Mouse (Mus musculus): ENCODE measurements at regions not wholly inside any gene's neighbourhood (a gene's known extent, or its start where the extent isn't known, plus 50 kb on each side); places are given as distances from the start of the nearest gene placed in this dataset.

- H3K27ac ChIP-seq (ENCODE audit: low read depth, low read length) = no peak overlapping the region
- no peak overlapping the region for H3K4me3 ChIP-seq (ENCODE audit: low read depth, low read length)
- DNase-seq (ENCODE audit: low spot score) = peak; percentile 1
- H3K4me2 ChIP-seq (replicated peaks; ENCODE audit: low read depth, low read length) = no peak overlapping the region
- H3K27me3 ChIP-seq (ENCODE audit: control insufficient read depth, insufficient read depth, low read length) = no peaks in the 10 kb centered on the region
- WGBS = 40% methylated on average over 1 of the region's 1 CpGs
- no peak overlapping the region for H3K9ac ChIP-seq (ENCODE audit: low read depth, low read length)
- no peaks in the 10 kb centered on the region for H3K4me1 ChIP-seq (replicated peaks; ENCODE audit: control insufficient read depth, insufficient read depth, low read length)
- H3K9me3 ChIP-seq (ENCODE audit: control insufficient read depth, low read length) = no peaks in the 10 kb centered on the region
- ATAC-seq (ENCODE audit: low FRiP score) = 0 out of 2 replicates have a peak, but pooled peaks have one; percentile 35
- H3K36me3 ChIP-seq (ENCODE audit: control insufficient read depth, insufficient read depth, low read length) = no peaks in the 10 kb centered on the region
Observed at GRCm38 (mm10) chr3:132510240-132510639, 119.4 kb upstream of the Gimd1 start.

GRCm38 (mm10) chr3:132512526-132513102, 117.0 kb upstream of the Gimd1 start:
- no peak for DNase-seq (ENCODE audit: low spot score)
- ATAC-seq (ENCODE audit: low FRiP score) = no peak

GRCm38 (mm10) chr3:132533323-132533904, 96.2 kb upstream of the Gimd1 start:
- Histone ChIP-seq H3K9ac (ENCODE audit: low read depth, low read length) (no peak overlapping the region), H3K4me2 (replicated peaks; ENCODE audit: low read depth, low read length) (no peak overlapping the region), H3K9me3 (ENCODE audit: control insufficient read depth, low read length) (no peaks in the 10 kb centered on the region), H3K4me3 (ENCODE audit: low read depth, low read length) (no peak overlapping the region), H3K4me1 (replicated peaks; ENCODE audit: control insufficient read depth, insufficient read depth, low read length) (no peaks in the 10 kb centered on the region), H3K27ac (ENCODE audit: low read depth, low read length) (no peak overlapping the region), H3K27me3 (ENCODE audit: control insufficient read depth, insufficient read depth, low read length) (no peaks in the 10 kb centered on the region), H3K36me3 (ENCODE audit: control insufficient read depth, insufficient read depth, low read length) (no peaks in the 10 kb centered on the region)
- WGBS = 68% methylated on average over 4 of the region's 4 CpGs
- no peak for ATAC-seq (ENCODE audit: low FRiP score)
- DNase-seq (ENCODE audit: low spot score) = no peak

More at GRCm38 (mm10) chr3:132512526-132513102, 117.0 kb upstream of the Gimd1 start:
- Histone ChIP-seq H3K4me1 (replicated peaks; ENCODE audit: control insufficient read depth, insufficient read depth, low read length) (no peaks in the 10 kb centered on the region), H3K9me3 (ENCODE audit: control insufficient read depth, low read length) (no peaks in the 10 kb centered on the region), H3K9ac (ENCODE audit: low read depth, low read length) (no peak overlapping the region), H3K36me3 (ENCODE audit: control insufficient read depth, insufficient read depth, low read length) (no peaks in the 10 kb centered on the region), H3K27me3 (ENCODE audit: control insufficient read depth, insufficient read depth, low read length) (no peaks in the 10 kb centered on the region), H3K27ac (ENCODE audit: low read depth, low read length) (no peak overlapping the region), H3K4me2 (replicated peaks; ENCODE audit: low read depth, low read length) (no peak overlapping the region), H3K4me3 (ENCODE audit: low read depth, low read length) (no peak overlapping the region)
- WGBS = 87% methylated on average over 8 of the region's 8 CpGs

GRCm38 (mm10) chr3:132539780-132540658, 89.6 kb upstream of the Gimd1 start:
- ATAC-seq (ENCODE audit: low FRiP score) (no peak), DNase-seq (ENCODE audit: low spot score) (no peak)
- 92% methylated on average over 9 of the region's 9 CpGs for WGBS
- Histone ChIP-seq H3K36me3 (ENCODE audit: control insufficient read depth, insufficient read depth, low read length) (no peaks in the 10 kb centered on the region), H3K4me3 (ENCODE audit: low read depth, low read length) (no peak overlapping the region), H3K9ac (ENCODE audit: low read depth, low read length) (no peak overlapping the region), H3K27ac (ENCODE audit: low read depth, low read length) (no peak overlapping the region), H3K4me2 (replicated peaks; ENCODE audit: low read depth, low read length) (no peak overlapping the region), H3K27me3 (ENCODE audit: control insufficient read depth, insufficient read depth, low read length) (no peaks in the 10 kb centered on the region), H3K4me1 (replicated peaks; ENCODE audit: control insufficient read depth, insufficient read depth, low read length) (no peaks in the 10 kb centered on the region), H3K9me3 (ENCODE audit: control insufficient read depth, low read length) (no peaks in the 10 kb centered on the region)

- no peak for ATAC-seq (ENCODE audit: low FRiP score)
Observed at GRCm38 (mm10) chr3:132551238-132551808, 78.3 kb upstream of the Gimd1 start.

GRCm38 (mm10) chr3:132565755-132566154, 63.9 kb upstream of the Gimd1 start:
- no peak overlapping the region for H3K4me2 ChIP-seq (replicated peaks; ENCODE audit: low read depth, low read length)
- ATAC-seq (ENCODE audit: low FRiP score) (no peak), DNase-seq (ENCODE audit: low spot score) (no peak)
- no peaks in the 10 kb centered on the region for H3K4me1 ChIP-seq (replicated peaks; ENCODE audit: control insufficient read depth, insufficient read depth, low read length)
- H3K9me3 ChIP-seq (ENCODE audit: control insufficient read depth, low read length) = no peaks in the 10 kb centered on the region
- H3K36me3 ChIP-seq (ENCODE audit: control insufficient read depth, insufficient read depth, low read length) = no peaks in the 10 kb centered on the region
- WGBS = 97% methylated on average over 2 of the region's 2 CpGs
- no peak overlapping the region for H3K27ac ChIP-seq (ENCODE audit: low read depth, low read length)
- H3K27me3 ChIP-seq (ENCODE audit: control insufficient read depth, insufficient read depth, low read length) = no peaks in the 10 kb centered on the region
- no peak overlapping the region for H3K4me3 ChIP-seq (ENCODE audit: low read depth, low read length)
- no peak overlapping the region for H3K9ac ChIP-seq (ENCODE audit: low read depth, low read length)

More at GRCm38 (mm10) chr3:132551238-132551808, 78.3 kb upstream of the Gimd1 start:
- no peaks in the 10 kb centered on the region for H3K27me3 ChIP-seq (ENCODE audit: control insufficient read depth, insufficient read depth, low read length)
- no peaks in the 10 kb centered on the region for H3K36me3 ChIP-seq (ENCODE audit: control insufficient read depth, insufficient read depth, low read length)
- no peak for DNase-seq (ENCODE audit: low spot score)
- no peak overlapping the region for H3K4me3 ChIP-seq (ENCODE audit: low read depth, low read length)
- H3K4me1 ChIP-seq (replicated peaks; ENCODE audit: control insufficient read depth, insufficient read depth, low read length) = no peaks in the 10 kb centered on the region
- no peak overlapping the region for H3K4me2 ChIP-seq (replicated peaks; ENCODE audit: low read depth, low read length)
- no peak overlapping the region for H3K9ac ChIP-seq (ENCODE audit: low read depth, low read length)
- WGBS = 88% methylated on average over 6 of the region's 6 CpGs
- H3K9me3 ChIP-seq (ENCODE audit: control insufficient read depth, low read length) = no peaks in the 10 kb centered on the region
- H3K27ac ChIP-seq (ENCODE audit: low read depth, low read length) = no peak overlapping the region

GRCm38 (mm10) chr3:132566301-132566700, 63.3 kb upstream of the Gimd1 start:
- ATAC-seq (ENCODE audit: low FRiP score) (no peak), DNase-seq (ENCODE audit: low spot score) (no peak)
- H3K9ac ChIP-seq (ENCODE audit: low read depth, low read length) = no peak overlapping the region
- H3K4me3 ChIP-seq (ENCODE audit: low read depth, low read length) = no peak overlapping the region
- H3K27ac ChIP-seq (ENCODE audit: low read depth, low read length) = no peak overlapping the region
- H3K27me3 ChIP-seq (ENCODE audit: control insufficient read depth, insufficient read depth, low read length) = no peaks in the 10 kb centered on the region
- WGBS = 69% methylated on average over 7 of the region's 7 CpGs
- H3K4me1 ChIP-seq (replicated peaks; ENCODE audit: control insufficient read depth, insufficient read depth, low read length) = no peaks in the 10 kb centered on the region
- no peaks in the 10 kb centered on the region for H3K36me3 ChIP-seq (ENCODE audit: control insufficient read depth, insufficient read depth, low read length)
- no peaks in the 10 kb centered on the region for H3K9me3 ChIP-seq (ENCODE audit: control insufficient read depth, low read length)
- no peak overlapping the region for H3K4me2 ChIP-seq (replicated peaks; ENCODE audit: low read depth, low read length)
